Mouse (Mus musculus): ENCODE data around the gene 1810043G02Rik.

The 1810043G02Rik gene

DNA sequence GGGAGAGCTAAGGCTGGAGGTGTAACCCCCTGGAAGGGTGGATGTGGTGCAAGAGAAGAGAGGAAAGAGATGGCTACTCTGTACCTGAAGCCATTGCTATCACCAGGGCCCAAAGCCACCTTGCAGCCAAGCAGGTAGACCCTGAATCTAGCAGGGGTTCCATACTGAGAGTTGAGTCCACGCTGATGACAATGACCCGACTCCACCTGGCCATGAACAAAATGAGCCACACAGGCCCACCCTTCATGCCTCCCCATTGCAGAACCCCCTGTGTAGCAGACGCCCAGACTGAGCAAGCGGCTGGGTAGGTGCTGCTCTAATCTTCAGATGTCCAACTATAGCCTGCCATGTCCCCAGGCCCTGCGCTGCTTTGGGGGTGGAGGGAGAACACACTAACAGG lies 7.5 kb downstream of the 1810043G02Rik start:
- ChIA-PET CTCF (interaction anchor here in 3 of 4 experiments (0.9 to 2.4 kb wide), 7 partner anchors 10 to 225 kb away, joined by 3 to 23 read pairs (median 6); partner anchors contain the start of gene Pfkl (in 1 of the 3)), POLR2A (interaction anchor here in 3 of 4 experiments (0.8 to 3.1 kb wide), 19 partner anchors 8 to 441 kb away, joined by 3 to 21 read pairs (median 5); partner anchors contain the start of genes D10Jhu81e (in 1 of the 3) and Pfkl (in 1 of the 3))

DNA sequence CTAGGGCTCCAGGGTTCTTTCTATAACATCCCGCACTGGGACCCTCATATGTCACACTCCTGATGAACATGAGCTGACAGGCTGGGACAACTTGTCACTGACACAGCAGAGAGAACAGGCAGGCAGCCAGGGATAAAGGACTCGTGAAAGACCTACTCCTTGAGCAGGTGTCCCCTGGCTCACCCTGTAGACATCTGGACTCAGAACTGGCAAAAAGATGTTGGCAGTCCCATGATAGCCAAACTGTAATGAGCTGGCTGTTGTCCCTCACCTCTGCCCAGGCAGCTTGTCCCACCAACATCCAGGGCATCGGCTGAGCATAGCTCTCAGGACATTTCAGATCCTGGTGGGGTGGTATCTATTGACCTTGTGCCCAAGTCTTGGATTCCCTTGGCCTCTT lies 17.3 kb downstream of the 1810043G02Rik start:
- ChIA-PET CTCF (interaction anchor here in 2 of 4 experiments (0.6 to 2.0 kb wide), 3 partner anchors 10 to 202 kb away, joined by 3 to 5 read pairs (median 4); no protein-coding TSS in a partner anchor), POLR2A (interaction anchor here in 3 of 4 experiments (1.1 to 10.1 kb wide), 8 partner anchors 12 to 174 kb away, joined by 3 to 94 read pairs (median 4); partner anchors contain the start of genes Pfkl (in 2 of the 3) and D10Jhu81e (in 1 of the 3))

DNA sequence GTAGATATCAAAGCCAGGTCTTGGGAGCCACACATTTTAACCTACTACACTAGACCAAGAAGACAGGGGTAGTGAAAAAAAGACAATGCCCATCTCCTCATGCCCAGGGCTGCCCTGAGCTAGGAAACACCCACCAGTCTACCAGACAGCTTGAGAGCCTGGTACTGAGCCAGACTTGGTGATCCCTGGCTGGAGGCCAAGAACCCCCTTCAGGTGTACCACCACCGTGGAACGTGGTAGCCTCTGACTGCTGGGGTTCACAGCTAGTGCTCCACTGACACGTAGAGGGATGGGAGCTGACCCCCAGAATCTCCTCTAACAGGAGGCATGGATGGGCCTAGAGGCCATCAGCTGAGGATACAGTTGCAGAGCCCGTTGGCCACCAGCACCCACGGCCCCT lies 21.9 kb downstream of the 1810043G02Rik start:
- CTCF ChIA-PET, result interaction anchor here in 1 of 4 experiments (1.2 to 3.9 kb wide), 4 partner anchors 10 to 19 kb away, joined by 3 to 17 read pairs (median 5); partner anchors contain the start of gene Pfkl
- POLR2A ChIA-PET, result interaction anchor here in 3 of 4 experiments (0.6 to 2.7 kb wide), 6 partner anchors 9 to 328 kb away, joined by 3 to 19 read pairs (median 6); partner anchors contain the start of gene Pfkl (in 2 of the 3)

- CTCF ChIA-PET, result interaction anchor here in 2 of 4 experiments (0.6 to 3.9 kb wide), 3 partner anchors 8 to 153 kb away, joined by 3 to 17 read pairs (median 5); partner anchors contain the start of gene Pfkl (in 1 of the 2)
- POLR2A ChIA-PET, result interaction anchor here in 2 of 4 experiments (1.5 to 2.7 kb wide), 4 partner anchors 8 to 16 kb away, joined by 8 to 19 read pairs (median 10); partner anchors contain the start of gene Pfkl (in 2 of the 2)
These were observed 23.5 kb downstream of the 1810043G02Rik start for GRCm38 (mm10) chr10:78001796-78002195.

DNA sequence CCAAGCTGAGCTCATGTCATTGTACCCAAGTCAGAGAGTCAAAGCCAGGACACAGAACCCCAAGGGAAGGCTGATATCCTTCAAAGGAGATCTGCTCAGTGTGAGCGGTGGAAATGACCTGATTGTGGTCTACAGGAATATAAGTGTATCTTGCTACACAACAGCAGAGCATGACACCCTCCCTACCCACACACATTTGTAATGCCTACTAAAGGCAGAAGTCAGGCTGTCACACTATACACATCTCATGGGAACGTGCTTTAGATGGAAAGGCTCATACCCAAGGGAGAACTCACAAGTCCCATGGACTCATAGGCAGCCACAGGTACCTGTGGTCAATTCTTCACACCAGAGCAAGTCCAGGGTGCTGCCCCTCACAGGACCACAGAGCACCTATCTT lies 24.0 kb downstream of the 1810043G02Rik start:
- ChIA-PET CTCF (interaction anchor here in 2 of 4 experiments (0.6 to 3.9 kb wide), 3 partner anchors 8 to 153 kb away, joined by 3 to 17 read pairs (median 4); partner anchors contain the start of gene Pfkl (in 1 of the 2)), POLR2A (interaction anchor here in 1 of 4 experiments (0.6 to 2.7 kb wide), 4 partner anchors 8 to 17 kb away, joined by 3 to 11 read pairs (median 8); partner anchors contain the start of gene Pfkl)

DNA sequence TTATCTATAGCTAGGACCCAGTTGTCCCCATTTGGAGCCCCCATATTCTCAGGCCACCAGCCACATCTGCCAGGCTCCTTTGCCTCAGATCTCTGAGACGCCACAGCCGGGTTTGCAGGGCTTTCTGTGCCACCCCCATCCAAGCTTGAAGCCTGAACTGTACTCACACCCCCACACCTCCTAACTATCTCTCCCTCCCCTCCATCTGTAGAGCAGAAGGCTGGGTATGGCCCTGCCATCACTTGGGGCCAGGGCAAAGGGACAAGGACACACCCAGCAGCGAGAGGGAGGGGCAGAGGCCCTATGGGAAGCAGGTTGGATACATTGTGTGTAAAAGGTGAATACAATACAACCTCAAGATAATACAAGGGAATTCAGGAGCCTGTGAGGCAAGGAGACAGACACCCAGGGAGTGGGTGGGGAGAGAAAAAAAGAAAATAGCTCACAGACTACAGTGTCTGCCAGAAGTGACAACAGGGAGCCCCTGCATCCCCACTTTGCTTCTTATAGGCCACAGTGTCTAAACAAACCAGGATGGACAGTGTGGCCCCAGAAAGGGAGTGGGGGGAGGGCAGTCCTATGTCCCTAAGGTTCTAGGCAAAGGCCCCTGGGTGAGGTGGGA lies 26.3 kb downstream of the 1810043G02Rik start:
- POLR2A ChIA-PET, result interaction anchor here in 3 of 4 experiments (0.6 to 8.6 kb wide), 6 partner anchors 10 to 313 kb away, joined by 3 to 94 read pairs (median 4); no protein-coding TSS in a partner anchor
- CTCF ChIA-PET, result no interaction called here

- CTCF ChIA-PET, result interaction anchor here in 1 of 4 experiments (2.0 kb wide), 1 partner anchor 22 kb away, joined by 4 read pairs; no protein-coding TSS in a partner anchor
- POLR2A ChIA-PET, result interaction anchor here in 3 of 4 experiments (0.6 to 8.6 kb wide), 13 partner anchors 9 to 202 kb away, joined by 3 to 94 read pairs (median 3); partner anchors contain the start of genes Icosl (in 1 of the 3) and Pwp2 (in 1 of the 3)
These were observed 27.6 kb downstream of the 1810043G02Rik start for GRCm38 (mm10) chr10:78005791-78006438.

GRCm38 (mm10) chr10:78007203-78007602 lies 28.9 kb downstream of the 1810043G02Rik start:
- ChIA-PET CTCF (interaction anchor here in 1 of 4 experiments (2.0 kb wide), 1 partner anchor 23 kb away, joined by 4 read pairs; no protein-coding TSS in a partner anchor), POLR2A (interaction anchor here in 3 of 4 experiments (0.6 to 8.6 kb wide), 13 partner anchors 8 to 414 kb away, joined by 3 to 94 read pairs (median 4); no protein-coding TSS in a partner anchor)

DNA sequence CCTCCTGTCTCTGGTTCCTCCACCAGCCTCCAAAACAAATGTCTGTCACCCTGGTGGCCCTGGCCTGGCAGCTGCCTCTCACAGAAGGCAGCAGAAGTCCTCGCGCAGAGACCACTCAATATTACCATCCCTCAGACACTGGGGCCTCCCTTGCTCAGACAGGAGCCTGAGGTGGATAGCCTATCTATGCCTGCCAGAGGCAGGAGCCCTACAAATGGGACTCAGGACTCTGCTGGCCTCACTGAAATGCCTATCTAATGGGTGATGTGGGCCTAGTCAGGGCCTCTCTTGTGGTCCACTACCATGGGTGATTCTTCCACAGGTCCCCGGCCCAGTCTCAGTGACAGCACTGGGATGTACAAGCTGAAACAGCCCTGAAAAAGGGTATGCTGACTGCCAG lies 29.8 kb downstream of the 1810043G02Rik start:
- POLR2A ChIA-PET, result interaction anchor here in 2 of 4 experiments (1.0 to 8.6 kb wide), 16 partner anchors 10 to 315 kb away, joined by 3 to 94 read pairs (median 12); partner anchors contain the start of genes D10Jhu81e (in 2 of the 2), 1810043G02Rik (in 1 of the 2) and Trappc10 (in 1 of the 2)
- CTCF ChIA-PET, result interaction anchor here in 2 of 4 experiments (1.1 to 2.3 kb wide), 4 partner anchors 10 to 162 kb away, joined by 3 to 10 read pairs (median 8); partner anchors contain the start of gene D10Jhu81e (in 1 of the 2)

GRCm38 (mm10) chr10:78009184-78009944 lies 31.0 kb downstream of the 1810043G02Rik start:
- CTCF ChIA-PET, result interaction anchor here (0.6 to 2.6 kb wide), 41 partner anchors 9 to 492 kb away, joined by 3 to 22 read pairs (median 5); partner anchors contain the start of genes Aire (in 1 of the 4), D10Jhu81e (in 1 of the 4), Lrrc3 (in 1 of the 4) and Pttg1ip (in 1 of the 4)
- POLR2A ChIA-PET, result interaction anchor here (0.5 to 8.6 kb wide), 94 partner anchors 8 to 1695 kb away, joined by 3 to 94 read pairs (median 5); partner anchors contain the start of genes 1810043G02Rik (in 3 of the 4), Icosl (in 3 of the 4), D10Jhu81e (in 2 of the 4) and Lrrc3 (in 2 of the 4)

DNA sequence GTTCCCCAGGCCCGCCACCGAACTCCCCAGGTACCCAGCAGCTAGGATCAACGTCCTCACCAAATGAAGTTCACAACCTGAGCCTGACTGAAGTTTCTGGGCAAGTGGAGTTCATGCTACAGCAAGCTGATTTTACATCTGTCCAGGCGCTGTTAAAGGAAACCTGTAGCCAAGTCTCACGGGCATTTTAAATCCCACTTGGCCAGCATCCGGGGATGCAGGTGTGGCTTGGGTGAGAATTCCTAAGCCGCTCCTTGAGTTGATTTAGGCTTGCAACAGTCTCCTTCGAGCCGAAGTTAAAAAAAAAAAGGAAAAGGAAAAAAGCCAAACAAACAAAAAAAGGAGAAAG lies 31.6 kb downstream of the 1810043G02Rik start, which contains the start of gene Pfkl:
TSS of gene Pfkl (minus strand) at position 139 of the 349 bp plus-strand sequence.
- ChIA-PET POLR2A (interaction anchor here (0.5 to 8.6 kb wide), 82 partner anchors 9 to 1604 kb away, joined by 3 to 94 read pairs (median 5); partner anchors contain the start of genes Icosl (in 3 of the 4), 1810043G02Rik (in 2 of the 4), D10Jhu81e (in 2 of the 4) and Lrrc3 (in 2 of the 4)), CTCF (interaction anchor here (0.6 to 2.6 kb wide), 37 partner anchors 9 to 491 kb away, joined by 3 to 22 read pairs (median 5); partner anchors contain the start of genes 1810043G02Rik (in 1 of the 4), Aire (in 1 of the 4), D10Jhu81e (in 1 of the 4) and Lrrc3 (in 1 of the 4))

DNA sequence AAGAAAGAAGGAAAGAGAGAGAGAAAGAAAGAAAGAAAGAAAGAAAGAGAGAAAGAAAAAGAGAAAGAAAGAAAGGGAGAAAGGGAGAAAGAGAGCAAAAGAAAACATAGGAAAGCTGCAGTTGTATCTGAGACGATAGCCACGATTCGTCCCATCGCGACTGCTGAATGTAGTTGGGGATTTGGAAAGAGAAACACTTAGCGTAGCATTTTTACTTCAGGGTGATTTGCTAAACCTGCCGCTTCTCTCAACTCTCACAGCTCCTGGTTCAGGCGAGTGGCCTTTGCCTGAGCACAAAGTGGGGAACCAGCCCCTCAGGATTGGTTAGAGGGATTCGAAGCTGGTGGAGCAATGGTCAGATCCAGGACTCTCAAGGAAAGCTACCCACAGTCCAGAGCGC lies 32.0 kb downstream of the 1810043G02Rik start:
- POLR2A ChIA-PET, result interaction anchor here (0.5 to 8.6 kb wide), 69 partner anchors 8 to 1603 kb away, joined by 3 to 94 read pairs (median 6); partner anchors contain the start of genes Icosl (in 3 of the 4), 1810043G02Rik (in 2 of the 4), D10Jhu81e (in 2 of the 4) and Lrrc3 (in 2 of the 4)
- CTCF ChIA-PET, result interaction anchor here (0.6 to 2.6 kb wide), 37 partner anchors 8 to 491 kb away, joined by 3 to 22 read pairs (median 4); partner anchors contain the start of genes 1810043G02Rik (in 1 of the 4), D10Jhu81e (in 1 of the 4), Pttg1ip (in 1 of the 4) and Trappc10 (in 1 of the 4)

DNA sequence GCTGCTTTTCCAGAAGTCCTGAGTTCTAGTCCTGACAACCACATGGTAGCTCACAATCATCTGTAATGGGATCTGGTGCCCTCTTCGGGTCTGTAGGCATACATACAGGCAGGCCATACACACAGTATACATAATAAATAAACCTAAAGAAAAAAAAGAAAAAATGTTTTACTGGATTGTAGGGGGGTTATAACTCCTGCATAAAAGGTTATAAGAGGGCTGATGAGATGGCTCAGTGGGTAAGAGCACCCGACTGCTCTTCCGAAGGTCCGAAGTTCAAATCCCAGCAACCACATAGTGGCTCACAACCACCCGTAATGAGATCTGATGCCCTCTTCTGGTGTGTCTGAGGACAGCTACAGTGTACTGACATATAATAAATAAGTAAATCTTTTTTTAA lies 32.8 kb downstream of the 1810043G02Rik start:
- POLR2A ChIA-PET, result interaction anchor here in 3 of 4 experiments (0.6 to 8.6 kb wide), 15 partner anchors 7 to 174 kb away, joined by 3 to 94 read pairs (median 17); partner anchors contain the start of genes D10Jhu81e (in 1 of the 3), Icosl (in 1 of the 3) and Pwp2 (in 1 of the 3)
- CTCF ChIA-PET, result interaction anchor here in 2 of 4 experiments (0.8 to 2.6 kb wide), 11 partner anchors 8 to 201 kb away, joined by 3 to 17 read pairs (median 4); partner anchors contain the start of genes 1810043G02Rik (in 1 of the 2) and D10Jhu81e (in 1 of the 2)

DNA sequence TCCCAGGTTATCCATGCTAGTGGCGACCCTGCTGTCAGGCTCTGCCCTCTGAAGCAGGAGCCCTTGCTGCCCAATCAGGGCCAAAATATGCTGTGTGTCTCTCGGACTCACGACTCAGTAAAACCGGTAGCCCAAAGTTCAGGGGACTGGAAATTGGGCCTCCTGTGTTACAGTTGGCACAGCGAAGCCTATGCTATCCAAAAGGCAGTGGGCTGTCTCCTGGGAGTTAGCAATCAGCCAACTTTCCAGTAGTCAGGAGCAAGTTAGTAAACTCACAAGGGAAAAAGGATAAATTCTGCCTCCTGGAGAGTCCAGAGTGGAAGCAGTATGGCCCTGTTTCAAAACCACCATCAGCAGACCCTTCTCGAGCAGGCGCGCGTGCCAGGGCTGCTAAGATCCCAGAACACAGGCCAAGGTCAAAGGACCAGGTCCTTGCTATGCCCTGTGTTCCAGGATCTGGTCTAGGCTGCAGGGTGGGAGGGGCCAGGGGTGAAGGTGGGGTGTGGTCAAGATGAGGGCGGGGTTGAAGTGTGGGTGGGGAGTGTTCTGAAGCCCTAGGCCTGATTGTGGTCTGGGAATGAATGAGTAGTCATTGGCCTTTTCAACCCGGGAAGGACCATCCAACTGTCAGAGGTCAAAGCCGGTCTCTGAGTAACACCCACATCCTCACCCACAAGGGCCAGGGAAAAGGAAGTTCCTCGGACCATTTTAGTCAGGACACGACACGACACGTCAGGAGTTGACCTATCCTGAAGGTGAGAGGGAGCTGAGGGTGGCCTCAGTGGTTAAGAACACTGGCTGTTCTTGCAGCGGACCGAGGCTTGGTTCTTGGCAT lies 34.6 kb downstream of the 1810043G02Rik start:
- ChIA-PET CTCF (interaction anchor here in 1 of 4 experiments (0.6 to 0.9 kb wide), 4 partner anchors 12 to 687 kb away, joined by 3 read pairs; no protein-coding TSS in a partner anchor), POLR2A (interaction anchor here in 2 of 4 experiments (0.7 to 8.6 kb wide), 5 partner anchors 17 to 452 kb away, joined by 3 to 94 read pairs (median 3); partner anchors contain the start of genes Icosl (in 1 of the 2) and Pdxk (in 1 of the 2))

DNA sequence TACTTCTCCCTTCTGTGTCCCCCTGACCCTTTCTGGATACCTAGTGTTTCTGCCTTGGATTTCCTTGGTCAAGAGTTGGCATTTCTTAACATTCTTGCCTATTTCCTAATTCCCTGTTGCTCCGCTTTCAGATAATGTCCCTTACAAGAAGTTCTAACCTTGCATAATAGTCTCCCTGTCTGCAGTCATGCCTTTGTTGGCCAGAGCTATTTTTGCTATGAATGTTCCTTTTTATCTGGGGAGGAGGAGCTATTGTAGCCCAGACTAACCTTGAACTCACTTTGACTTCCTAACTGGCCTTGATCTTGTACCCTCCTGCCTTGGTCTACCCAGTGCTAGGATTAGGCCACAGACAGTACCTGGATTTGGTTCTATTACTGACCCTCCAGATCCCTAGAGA lies 37.2 kb downstream of the 1810043G02Rik start:
- ChIA-PET CTCF (interaction anchor here in 2 of 4 experiments (0.5 kb wide), 2 partner anchors 12 to 472 kb away, joined by 3 to 8 read pairs; no protein-coding TSS in a partner anchor), POLR2A (interaction anchor here in 2 of 4 experiments (0.7 to 2.0 kb wide), 5 partner anchors 9 to 144 kb away, joined by 3 to 8 read pairs (median 5); partner anchors contain the start of gene Icosl (in 1 of the 2))
